8 mouse cellular contexts compared by ENCODE assay signal in genomic region chr15:93518941-93519835, GRCm38 (mm10).
DNase-seq lines count a peak whose midpoint lies in the region; ATAC-seq lines count a peak whose summit lies in the region.

No protein-coding gene starts in this region.

- under 1% methylated on average over 82 of the region's 85 CpGs for WGBS in hindbrain, embryonic 12.5 days

- H3K4me1 ChIP-seq in hindbrain, embryonic 12.5 days = peaks cover 25% of the 10 kb centered on the region

- H3K9ac ChIP-seq in hindbrain, embryonic 12.5 days = peak overlapping the region; percentile 74

- peak overlapping the region; percentile 98 for H3K4me2 ChIP-seq in hindbrain, embryonic 12.5 days (replicated peaks)

- ATAC-seq in hindbrain, embryonic 12.5 days (ENCODE audit: low FRiP score) = peak; percentile 91

- H3K9me3 ChIP-seq in hindbrain, embryonic 12.5 days (replicated peaks) = no peaks in the 10 kb centered on the region

- peak overlapping the region; percentile 81 for H3K4me3 ChIP-seq in hindbrain, embryonic 12.5 days

- H3K27me3 ChIP-seq in hindbrain, embryonic 12.5 days = peaks cover 73% of the 10 kb centered on the region

- peak overlapping the region; percentile 76 for H3K27ac ChIP-seq in hindbrain, embryonic 12.5 days

- H3K36me3 ChIP-seq in hindbrain, embryonic 12.5 days = no peaks in the 10 kb centered on the region

- DNase-seq in T-cell, adult 2 months (ENCODE audit: low spot score) = peak; percentile 81
- peak; percentile 88 to 89 for DNase-seq in cerebellum, postnatal 10 days
- DNase-seq in frontal cortex, postnatal 14 days (ENCODE audit: low spot score in 2 of 2) = peak; percentile 46 to 63
- peak; percentile 73 to 76 for DNase-seq in layer of hippocampus, postnatal 36 days
- DNase-seq in lung, postnatal 4 days = peak; percentile 91
- DNase-seq in retina, embryonic 14.5 days (ENCODE audit: low spot score) = peak; percentile 86
- peak; percentile 86 to 90 for DNase-seq in thymus, postnatal 36 days

Comparison
In these comparisons a context has a peak if more than half of its experiments do, and no peak if none do; other contexts are left out.
1. Peak in every context shown above with its lines: DNase-seq, ATAC-seq, H3K4me3 ChIP-seq and H3K27ac ChIP-seq.